Comparison of ENCODE assay signal across 14 mouse cellular contexts in the genomic region with DNA sequence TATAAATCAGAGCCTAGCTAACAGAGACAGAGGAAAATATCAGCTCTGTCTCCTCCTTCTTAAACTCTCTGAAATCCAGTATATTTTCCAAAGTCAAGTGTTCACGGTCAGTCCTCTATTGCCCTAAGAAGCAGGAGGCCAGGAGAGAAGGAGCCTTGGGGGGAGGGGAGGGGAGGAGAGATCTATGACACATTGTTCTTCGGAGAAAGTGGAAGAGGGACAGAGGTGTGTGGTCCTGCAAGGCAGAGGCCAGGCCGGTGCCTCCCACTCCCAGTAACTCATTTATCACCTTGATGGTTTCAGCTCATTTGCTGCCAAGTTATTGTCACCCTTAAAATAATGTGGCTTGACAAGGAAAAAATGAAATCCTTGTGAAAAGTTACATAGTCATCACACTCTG.
"Had no signal": no experiment of that assay in that cellular context is flagged by ENCODE, and none has a peak within 500 bp of the region (broad histone marks: within the 10 kb centered on the region; RNA-seq: fewer than 3 reads in every experiment).

No protein-coding gene starts in this region.

- H3K27ac ChIP-seq: midbrain, embryonic 13.5 days; midbrain, embryonic 15.5 days; neural tube, embryonic 13.5 days; stomach, embryonic 15.5 days; stomach, postnatal 0 days had no signal

- H3K4me2 ChIP-seq: lung, embryonic 14.5 days; midbrain, embryonic 11.5 days; midbrain, embryonic 13.5 days; midbrain, embryonic 15.5 days; neural tube, embryonic 13.5 days; stomach, embryonic 15.5 days had no signal

- H3K4me1 ChIP-seq: midbrain, embryonic 13.5 days; midbrain, embryonic 15.5 days; neural tube, embryonic 13.5 days; stomach, embryonic 15.5 days had no signal

- ATAC-seq: midbrain, embryonic 13.5 days; midbrain, embryonic 15.5 days had no signal

- H3K9ac ChIP-seq: lung, embryonic 14.5 days; midbrain, embryonic 13.5 days; midbrain, embryonic 15.5 days; neural tube, embryonic 13.5 days; stomach, embryonic 15.5 days had no signal

- H3K27me3 ChIP-seq: midbrain, embryonic 13.5 days; midbrain, embryonic 15.5 days; neural tube, embryonic 13.5 days; stomach, embryonic 15.5 days had no signal

- H3K36me3 ChIP-seq: midbrain, embryonic 13.5 days; midbrain, embryonic 15.5 days; neural tube, embryonic 13.5 days; stomach, embryonic 15.5 days had no signal

- H3K4me3 ChIP-seq: midbrain, embryonic 13.5 days; midbrain, embryonic 15.5 days; neural tube, embryonic 13.5 days; stomach, embryonic 15.5 days had no signal

- H3K9me3 ChIP-seq: midbrain, embryonic 13.5 days; midbrain, embryonic 15.5 days; neural tube, embryonic 13.5 days; stomach, embryonic 15.5 days had no signal

- DNase-seq: lung, adult 18-20 months; lung, embryonic 14.5 days; lung, postnatal 10 days; lung, postnatal 4 days; right cerebral cortex, postnatal 14 days; thymus, adult 2 months; thymus, postnatal 25 days; thymus, postnatal 4 days had no signal
